Comparison of ENCODE assay signal across 34 mouse cellular contexts in genomic region chr7:19785874-19786458, GRCm38 (mm10). TPM values are rescaled to one million over a fixed set of nuclear protein-coding genes. Genes with fewer than 3 reads are reported as not detected.
DNase-seq lines count a peak whose midpoint lies in the region; ATAC-seq and TF ChIP-seq lines count a peak whose summit lies in the region.
"Had no signal": no experiment of that assay in that cellular context is flagged by ENCODE, and none has a peak within 500 bp of the region (broad histone marks: within the 10 kb centered on the region; RNA-seq: fewer than 3 reads in every experiment).

No protein-coding gene starts in this region.

- peak; percentile 54 for DNase-seq in A20 (ENCODE audit: low read depth, low spot score)
- no peak for DNase-seq in embryonic facial prominence, embryonic 10.5 days (ENCODE audit: low spot score)
- DNase-seq in limb, embryonic 14.5 days (ENCODE audit: low spot score): peak; percentile 35
- DNase-seq in heart, adult 18-20 months: no peak
- no peak for DNase-seq in ovary, postnatal 10 days (ENCODE audit: low spot score)
- DNase-seq: adrenal gland, adult 2 months; B cell, adult 2 months; cerebellum, adult 8-10 months; cerebellum, postnatal 25 days; gastrocnemius, adult 2 months; gastrocnemius, postnatal 36 days; heart, postnatal 10 days; kidney, adult 8-10 months; kidney, postnatal 10 days; layer of hippocampus, adult 9-11 months; liver, embryonic 13.5 days; lung, adult 2 months; lung, postnatal 10 days; thymus, postnatal 25 days had no signal

- H3K4me3 ChIP-seq in intestine, embryonic 16.5 days (ENCODE audit: low read length): no peak overlapping the region
- no peak overlapping the region for H3K4me3 ChIP-seq in intestine, postnatal 0 days (ENCODE audit: low read depth, low read length)
- no peak overlapping the region for H3K4me3 ChIP-seq in embryonic facial prominence, embryonic 10.5 days
- no peak overlapping the region for H3K4me3 ChIP-seq in limb, embryonic 14.5 days (replicated peaks; ENCODE audit: low read length)
- H3K4me3 ChIP-seq: erythroblast, embryonic 14.5 days; gastrocnemius, adult 2 months; heart, embryonic 13.5 days; limb, embryonic 12.5 days; liver, embryonic 13.5 days; midbrain, embryonic 13.5 days had no signal

- no peak overlapping the region for H3K9ac ChIP-seq in intestine, embryonic 16.5 days (ENCODE audit: low read depth, low read length)
- no peak overlapping the region for H3K9ac ChIP-seq in intestine, postnatal 0 days (ENCODE audit: low read depth, low read length)
- H3K9ac ChIP-seq in limb, embryonic 14.5 days (ENCODE audit: low read depth, low read length, severe bottlenecking): no peak overlapping the region
- H3K9ac ChIP-seq: heart, embryonic 13.5 days; limb, embryonic 12.5 days; liver, embryonic 13.5 days; midbrain, embryonic 13.5 days had no signal

- H3K4me1 ChIP-seq in intestine, embryonic 16.5 days (ENCODE audit: control insufficient read depth, insufficient read depth, low read length): peaks cover 10% of the 10 kb centered on the region
- H3K4me1 ChIP-seq in intestine, postnatal 0 days (replicated peaks; ENCODE audit: control insufficient read depth, insufficient read depth, low read length): 0 out of 2 replicates have a peak, but pooled peaks cover 2% of the 10 kb centered on the region
- peaks cover 10% of the 10 kb centered on the region for H3K4me1 ChIP-seq in embryonic facial prominence, embryonic 10.5 days
- no peaks in the 10 kb centered on the region for H3K4me1 ChIP-seq in limb, embryonic 14.5 days (ENCODE audit: control insufficient read depth, insufficient read depth, low read length)
- H3K4me1 ChIP-seq: limb, embryonic 12.5 days had no signal

- no peaks in the 10 kb centered on the region; the same call in 1 of the 2 replicates for H3K27me3 ChIP-seq in intestine, embryonic 16.5 days (replicated peaks; ENCODE audit: control insufficient read depth, insufficient read depth, low read length)
- no peaks in the 10 kb centered on the region for H3K27me3 ChIP-seq in intestine, postnatal 0 days (replicated peaks; ENCODE audit: control insufficient read depth, insufficient read depth, low read length)
- peaks cover 16% of the 10 kb centered on the region for H3K27me3 ChIP-seq in embryonic facial prominence, embryonic 10.5 days (replicated peaks; ENCODE audit: low read depth, poor library complexity, severe bottlenecking)
- no peaks in the 10 kb centered on the region for H3K27me3 ChIP-seq in limb, embryonic 14.5 days (ENCODE audit: control insufficient read depth, insufficient read depth, low read length)

- H3K36me3 ChIP-seq in intestine, embryonic 16.5 days (ENCODE audit: control insufficient read depth, insufficient read depth, low read length): no peaks in the 10 kb centered on the region
- peaks cover 10% of the 10 kb centered on the region; the same call in 1 of the 2 replicates for H3K36me3 ChIP-seq in intestine, postnatal 0 days (ENCODE audit: control insufficient read depth, insufficient read depth)
- no peaks in the 10 kb centered on the region for H3K36me3 ChIP-seq in embryonic facial prominence, embryonic 10.5 days (replicated peaks)
- H3K36me3 ChIP-seq in limb, embryonic 14.5 days (ENCODE audit: control insufficient read depth, insufficient read depth, low read length): no peaks in the 10 kb centered on the region
- H3K36me3 ChIP-seq: heart, embryonic 13.5 days; limb, embryonic 12.5 days; liver, embryonic 13.5 days; midbrain, embryonic 13.5 days had no signal

- no peak for TF ChIP-seq POLR2A in limb, embryonic 14.5 days (IDR thresholded peaks at IDR 0.05; ENCODE audit: borderline replicate concordance, extremely low read depth, insufficient read depth, insufficient read length)

- TF ChIP-seq CTCF in intestine, postnatal 0 days (IDR thresholded peaks at IDR 0.05; ENCODE audit: low read depth): no peak

- peaks cover 3% of the 10 kb centered on the region; the same call in 1 of the 2 replicates for H3K9me3 ChIP-seq in intestine, embryonic 16.5 days (ENCODE audit: control insufficient read depth, low read length)
- H3K9me3 ChIP-seq in intestine, postnatal 0 days (ENCODE audit: control insufficient read depth): no peaks in the 10 kb centered on the region
- 0 out of 2 replicates have a peak, but pooled peaks cover 3% of the 10 kb centered on the region for H3K9me3 ChIP-seq in embryonic facial prominence, embryonic 10.5 days
- H3K9me3 ChIP-seq in limb, embryonic 14.5 days (ENCODE audit: control insufficient read depth, low read length): no peaks in the 10 kb centered on the region
- H3K9me3 ChIP-seq: heart, embryonic 13.5 days; limb, embryonic 12.5 days; liver, embryonic 13.5 days; midbrain, embryonic 13.5 days had no signal

- H3K27ac ChIP-seq in intestine, embryonic 16.5 days (ENCODE audit: low read length): no peak overlapping the region
- H3K27ac ChIP-seq in intestine, postnatal 0 days (ENCODE audit: low read depth, low read length): no peak overlapping the region
- 0 out of 2 replicates have a peak overlapping the region, but pooled peaks have one; percentile 7 for H3K27ac ChIP-seq in embryonic facial prominence, embryonic 10.5 days (replicated peaks)
- H3K27ac ChIP-seq in limb, embryonic 14.5 days (replicated peaks; ENCODE audit: low read depth, low read length): no peak overlapping the region
- H3K27ac ChIP-seq: gastrocnemius, adult 2 months; heart, embryonic 13.5 days; limb, embryonic 12.5 days; liver, embryonic 13.5 days; macrophage; midbrain, embryonic 13.5 days had no signal

- 0 out of 2 replicates have a peak, but pooled peaks have one; percentile 12 for ATAC-seq in intestine, embryonic 16.5 days
- ATAC-seq in intestine, postnatal 0 days: no peak
- ATAC-seq in limb, embryonic 14.5 days (ENCODE audit: low FRiP score, low read depth): peak; percentile 56
- ATAC-seq: activated CD4-positive, CD25-positive, alpha-beta regulatory T cell, adult 4 months; forebrain, embryonic 16.5 days; midbrain, embryonic 13.5 days had no signal

- H3K4me2 ChIP-seq in intestine, embryonic 16.5 days (ENCODE audit: low read depth, low read length): no peak overlapping the region
- no peak overlapping the region for H3K4me2 ChIP-seq in intestine, postnatal 0 days (replicated peaks; ENCODE audit: low read depth)
- no peak overlapping the region for H3K4me2 ChIP-seq in limb, embryonic 14.5 days (replicated peaks; ENCODE audit: low read depth, low read length, severe bottlenecking)
- H3K4me2 ChIP-seq: heart, embryonic 13.5 days; limb, embryonic 12.5 days; liver, embryonic 13.5 days; midbrain, embryonic 13.5 days had no signal

- 44% methylated on average over 12 of the region's 12 CpGs for WGBS in intestine, embryonic 16.5 days
- 45% methylated on average over 12 of the region's 12 CpGs for WGBS in intestine, postnatal 0 days
- whole genome bisulfite sequencing in embryonic facial prominence, embryonic 10.5 days: 44% methylated on average over 12 of the region's 12 CpGs
- 38% methylated on average over 12 of the region's 12 CpGs for WGBS in limb, embryonic 14.5 days

RNA-seq across cellular contexts. Expression of gene Cblc, which starts 10.6 kb away (rescaled TPM):
- 32.6 and 42.1 TPM in 2 replicates for polyA plus RNA-seq in intestine, embryonic 16.5 days (2015; fragmentation: Nextera tagmentation; extraction: Ambion mirVana)
- polyA plus RNA-seq in intestine, postnatal 0 days (2015; fragmentation: Nextera tagmentation; extraction: Ambion mirVana): 54.8 and 56.5 TPM in 2 replicates
- polyA plus RNA-seq in embryonic facial prominence, embryonic 10.5 days (2016; fragmentation: Nextera tagmentation; extraction: Ambion mirVana): 1.9 and 2.9 TPM in 2 replicates
- 5.2 and 5.9 TPM in 2 replicates for polyA plus RNA-seq in limb, embryonic 14.5 days (2012; rRNA removed)
- polyA plus RNA-seq in limb, embryonic 14.5 days (2014; fragmentation: Nextera tagmentation; extraction: Ambion mirVana): 7.5 and 8.6 TPM in 2 replicates
- under 1 TPM; 0.35 to 0.75 TPM for total RNA-seq in heart, adult 18-20 months (2021)
- total RNA-seq: adrenal gland, adult 2 months; gastrocnemius, adult 2 months; gastrocnemius, postnatal 36 days; hematopoietic stem cell, adult 5-6 weeks; left cerebral cortex, postnatal 10 days; megakaryocyte-erythroid progenitor cell, adult 5-6 weeks; monocyte, adult 5-6 weeks had no signal
- polyA plus RNA-seq: activated CD4-positive, CD25-positive, alpha-beta regulatory T cell, adult 4 months; adrenal gland, adult 2 months; erythroblast, embryonic 14.5 days; forebrain, embryonic 16.5 days; macrophage; testis, adult 2 months had no signal

RNA-seq across cellular contexts. Expression of gene Bcam, which starts 15.2 kb away (rescaled TPM):
- 58.7 and 62.7 TPM in 2 replicates for polyA plus RNA-seq in intestine, embryonic 16.5 days (2015; fragmentation: Nextera tagmentation; extraction: Ambion mirVana)
- polyA plus RNA-seq in intestine, postnatal 0 days (2015; fragmentation: Nextera tagmentation; extraction: Ambion mirVana): 36.2 and 38.0 TPM in 2 replicates
- 68.3 and 79.4 TPM in 2 replicates for polyA plus RNA-seq in embryonic facial prominence, embryonic 10.5 days (2016; fragmentation: Nextera tagmentation; extraction: Ambion mirVana)
- polyA plus RNA-seq in limb, embryonic 14.5 days (2012; rRNA removed): 94.3 and 108 TPM in 2 replicates
- 114 and 116 TPM in 2 replicates for polyA plus RNA-seq in limb, embryonic 14.5 days (2014; fragmentation: Nextera tagmentation; extraction: Ambion mirVana)
- total RNA-seq in heart, adult 18-20 months (2021): 100 to 1,000 TPM; 192 to 199 TPM
- total RNA-seq: megakaryocyte-erythroid progenitor cell, adult 5-6 weeks; monocyte, adult 5-6 weeks; neutrophil, adult 5-6 weeks had no signal
- polyA plus RNA-seq: erythroblast, embryonic 14.5 days had no signal

RNA-seq across cellular contexts. Expression of gene Nectin2, which starts 35.7 kb away (rescaled TPM):
- 143 and 149 TPM in 2 replicates for polyA plus RNA-seq in intestine, embryonic 16.5 days (2015; fragmentation: Nextera tagmentation; extraction: Ambion mirVana)
- 93.1 and 94.7 TPM in 2 replicates for polyA plus RNA-seq in intestine, postnatal 0 days (2015; fragmentation: Nextera tagmentation; extraction: Ambion mirVana)
- polyA plus RNA-seq in embryonic facial prominence, embryonic 10.5 days (2016; fragmentation: Nextera tagmentation; extraction: Ambion mirVana): 110 TPM in 2 replicates
- 58.9 and 72.1 TPM in 2 replicates for polyA plus RNA-seq in limb, embryonic 14.5 days (2012; rRNA removed)
- 71.3 and 80.8 TPM in 2 replicates for polyA plus RNA-seq in limb, embryonic 14.5 days (2014; fragmentation: Nextera tagmentation; extraction: Ambion mirVana)
- 10 to 100 TPM; 28.5 to 30.0 TPM for total RNA-seq in heart, adult 18-20 months (2021)
- total RNA-seq: monocyte, adult 5-6 weeks had no signal

RNA-seq across cellular contexts. Expression of gene Bcl3, which starts 36.6 kb away (rescaled TPM):
- 15.5 and 15.6 TPM in 2 replicates for polyA plus RNA-seq in intestine, embryonic 16.5 days (2015; fragmentation: Nextera tagmentation; extraction: Ambion mirVana)
- 19.0 and 23.7 TPM in 2 replicates for polyA plus RNA-seq in intestine, postnatal 0 days (2015; fragmentation: Nextera tagmentation; extraction: Ambion mirVana)
- 1.7 TPM in 2 replicates for polyA plus RNA-seq in embryonic facial prominence, embryonic 10.5 days (2016; fragmentation: Nextera tagmentation; extraction: Ambion mirVana)
- 5.5 and 7.6 TPM in 2 replicates for polyA plus RNA-seq in limb, embryonic 14.5 days (2012; rRNA removed)
- 3.1 and 4.7 TPM in 2 replicates for polyA plus RNA-seq in limb, embryonic 14.5 days (2014; fragmentation: Nextera tagmentation; extraction: Ambion mirVana)
- total RNA-seq in heart, adult 18-20 months (2021): 1 to 10 TPM; 2.9 to 3.7 TPM
- total RNA-seq: megakaryocyte-erythroid progenitor cell, adult 5-6 weeks had no signal

Comparison
In these comparisons a context has a peak if more than half of its experiments do, and no peak if none do; other contexts are left out.
1. DNase-seq: peak in A20 (single experiment) and limb, embryonic 14.5 days (single experiment); none in embryonic facial prominence, embryonic 10.5 days (single experiment), heart, adult 18-20 months (0 of 2) and ovary, postnatal 10 days (single experiment).